Mouse (Mus musculus) liver, embryonic 12.5 days (tissue): ENCODE data around the gene Map2k1. TPM values are rescaled to one million over a fixed set of nuclear protein-coding genes. Genes with fewer than 3 reads are reported as not detected.
"Not testable (repeated sequence)": the region's sequence is repeated elsewhere in the genome, so short reads cannot be mapped to it uniquely, and the experiment has no call there.

Experiments used
- ATAC-seq: fragments of 200-750 bp; cut with Nextera tagmentation; 2 replicates; pipeline ENCODE4 v1.8.0; 2017; ENCODE audit warnings: moderate number of reproducible peaks, mild to moderate bottlenecking, moderate library complexity
- H3K27ac ChIP-seq: fragments of 300-500 bp; sonication (generic); 2 replicates; pipeline ENCODE4 v1.5.1; 2016; ENCODE audit warnings: mild to moderate bottlenecking
- H3K27me3 ChIP-seq: fragments of 300-500 bp; sonication (generic); replicated peaks from 2 replicates; pipeline ENCODE4 v1.6.1; 2016; ENCODE audit warnings: mild to moderate bottlenecking, moderate library complexity
- H3K36me3 ChIP-seq: fragments of 300-500 bp; sonication (generic); 2 replicates; pipeline ENCODE4 v1.6.1; 2016; ENCODE audit warnings: mild to moderate bottlenecking, moderate library complexity
- H3K4me1 ChIP-seq: fragments of 300-500 bp; sonication (generic); 2 replicates; pipeline ENCODE4 v1.6.1; 2016
- H3K4me2 ChIP-seq: fragments of 300-500 bp; sonication (generic); 2 replicates; pipeline ENCODE4 v1.6.1; 2016; ENCODE audit warnings: mild to moderate bottlenecking, moderate library complexity
- H3K4me3 ChIP-seq: fragments of 300-500 bp; sonication (generic); 2 replicates; pipeline ENCODE4 v1.5.1; 2016; ENCODE audit warnings: mild to moderate bottlenecking, moderate library complexity
- H3K9ac ChIP-seq: fragments of 300-500 bp; sonication (generic); 2 replicates; pipeline ENCODE4 v1.6.1; 2016; ENCODE audit warnings: mild to moderate bottlenecking, moderate library complexity
- H3K9me3 ChIP-seq: fragments of 300-500 bp; sonication (generic); replicated peaks from 2 replicates; pipeline ENCODE4 v1.6.1; 2016; ENCODE audit warnings: mild to moderate bottlenecking, moderate library complexity
- WGBS: fragments of 180-500 bp; shearing (Covaris S2); methylation state at CpG from one replicate; pipeline ENCODE4 v1.1.7; 2016; ENCODE audit not compliant: insufficient replicate concordance; 5-methylcytosine and 5-hydroxymethylcytosine counted together
- microRNA-seq: library from miRNA; unstranded; fragments of <30 nt; microRNA quantifications from one replicate; pipeline ENCODE4, GENCODE M21; 2017
- polyA plus RNA-seq: library from polyadenylated mRNA; unstranded; fragments of >200 nt; fragmentation: Nextera tagmentation; extraction: Ambion mirVana; gene quantifications from 2 replicates; pipeline ENCODE4 v1.2.1, GENCODE M21; 2016

Gene Map2k1
- polyA plus RNA-seq, 1 experiment from 2014 or later = 43.8 TPM

DNA sequence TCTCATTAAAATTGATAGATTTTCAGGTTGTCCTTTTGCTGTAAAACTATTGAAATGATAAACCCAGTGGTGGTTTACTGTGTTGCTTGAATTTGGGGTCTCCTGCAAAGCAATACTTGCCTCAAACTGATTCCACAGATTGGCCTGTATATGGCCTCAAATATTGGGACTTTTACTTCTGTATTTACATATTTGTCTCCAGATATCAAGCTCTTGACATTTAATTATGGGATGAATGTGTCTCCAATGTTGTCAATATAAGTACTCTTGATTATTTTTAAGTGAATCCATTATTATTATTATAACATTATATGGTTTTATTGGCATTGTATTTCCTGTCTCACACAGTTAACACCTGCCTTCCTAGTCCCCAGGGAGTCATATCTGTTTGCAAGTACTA lies 79.1 kb downstream of the Map2k1 start:
- Histone ChIP-seq H3K9me3 (no peaks in the 10 kb centered on the region), H3K36me3 (peaks cover 54% of the 10 kb centered on the region), H3K4me1 (peaks cover 50% of the 10 kb centered on the region), H3K4me2 (peak overlapping the region; percentile 73), H3K27me3 (no peaks in the 10 kb centered on the region), H3K9ac (peak overlapping the region; percentile 94), H3K27ac (peak overlapping the region; percentile 87), H3K4me3 (peak overlapping the region; percentile 92)
- ATAC-seq = no peak

- WGBS = under 1% methylated on average over 16 of the region's 16 CpGs
- peak; percentile 14; the same call in 1 of the 2 replicates for ATAC-seq
Observed at GRCm38 (mm10) chr9:64173666-64174220, 79.7 kb downstream of the Map2k1 start.

DNA sequence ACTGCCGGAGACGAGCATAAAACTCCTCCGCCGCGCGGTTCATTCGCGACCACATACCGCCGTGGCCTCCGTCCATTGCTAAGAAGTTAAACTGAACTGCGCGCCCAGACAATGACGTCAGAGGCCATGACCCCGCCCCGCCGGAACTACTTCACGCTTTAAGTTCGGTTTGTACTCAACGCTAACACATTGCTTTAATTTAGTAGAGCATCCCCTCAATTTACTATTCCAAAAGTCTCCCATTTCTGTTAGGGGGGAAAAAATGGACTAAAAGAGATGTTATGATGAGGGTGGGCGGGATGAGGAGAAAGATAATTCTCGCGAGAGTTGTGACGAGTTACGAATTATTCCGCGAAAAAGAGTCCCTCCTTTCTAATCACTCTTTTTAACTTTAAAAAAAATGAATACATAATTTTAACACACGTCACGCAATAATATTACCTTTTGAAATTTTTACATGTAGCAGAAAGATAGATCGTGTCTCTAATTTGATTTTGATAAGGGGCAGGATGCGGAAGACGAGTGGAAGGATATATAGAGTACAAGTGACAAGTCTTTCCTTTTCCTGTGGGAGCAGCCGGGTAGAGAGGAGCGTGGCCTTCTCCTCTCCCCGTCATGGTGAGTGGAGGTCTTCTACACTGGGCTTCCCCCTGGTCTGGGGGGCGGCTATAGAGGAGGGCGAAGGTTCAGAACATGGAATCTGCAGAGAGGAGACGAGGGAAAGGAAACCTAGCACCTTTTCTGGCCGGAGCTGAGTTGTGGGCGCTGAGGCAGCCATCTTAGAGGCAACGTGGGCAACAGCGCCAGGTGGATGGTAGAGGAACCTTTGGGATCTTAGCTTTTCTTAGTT lies 80.4 kb downstream of the Map2k1 start, which contains the start of the genes Zwilch and Rpl4:
Zwilch (minus strand) TSS at position 289 of the 850 bp plus-strand sequence.
Rpl4 (plus strand) TSS at position 560 of the 850 bp plus-strand sequence.
- Histone ChIP-seq H3K4me1 (peaks cover 45% of the 10 kb centered on the region), H3K9me3 (no peaks in the 10 kb centered on the region), H3K4me2 (peak within 1 kb of the TSS; percentile 73), H3K36me3 (peaks cover 57% of the 10 kb centered on the region), H3K9ac (peak within 1 kb of the TSS; percentile 94), H3K4me3 (peak within 1 kb of the TSS; percentile 92), H3K27ac (peak within 1 kb of the TSS; percentile 87), H3K27me3 (no peaks in the 10 kb centered on the region)
- under 1% methylated on average over 41 of the region's 42 CpGs for WGBS
- ATAC-seq = peak; percentile 73

More at GRCm38 (mm10) chr9:64173666-64174220, 79.7 kb downstream of the Map2k1 start:
- Histone ChIP-seq H3K9ac (peak overlapping the region; percentile 94), H3K9me3 (no peaks in the 10 kb centered on the region), H3K4me2 (peak overlapping the region; percentile 73), H3K27me3 (no peaks in the 10 kb centered on the region), H3K4me3 (peak overlapping the region; percentile 92), H3K36me3 (peaks cover 57% of the 10 kb centered on the region), H3K4me1 (peaks cover 48% of the 10 kb centered on the region), H3K27ac (peak overlapping the region; percentile 87)

GRCm38 (mm10) chr9:64172145-64172815 lies 81.2 kb downstream of the Map2k1 start:
- peak overlapping the region; percentile 87 for H3K27ac ChIP-seq
- H3K4me2 ChIP-seq = peak overlapping the region; percentile 73
- H3K4me3 ChIP-seq = peak overlapping the region; percentile 92
- peak; percentile 58 for ATAC-seq
- peaks cover 43% of the 10 kb centered on the region for H3K4me1 ChIP-seq
- peak overlapping the region; percentile 94 for H3K9ac ChIP-seq
- peaks cover 57% of the 10 kb centered on the region for H3K36me3 ChIP-seq
- 3% methylated on average over 18 of the region's 18 CpGs for WGBS
- no peaks in the 10 kb centered on the region for H3K27me3 ChIP-seq
- H3K9me3 ChIP-seq = no peaks in the 10 kb centered on the region

- H3K4me3 ChIP-seq, H3K9ac ChIP-seq, ATAC-seq, H3K9me3 ChIP-seq, H3K4me2 ChIP-seq, H3K27me3 ChIP-seq, H3K27ac ChIP-seq: not testable (repeated sequence)
- Histone ChIP-seq H3K4me1 (peaks cover 24% of the 10 kb centered on the region), H3K36me3 (peaks cover 56% of the 10 kb centered on the region)
- WGBS = 77% methylated on average over 3 of the region's 3 CpGs
Observed at GRCm38 (mm10) chr9:64169967-64170366, 83.5 kb downstream of the Map2k1 start.

DNA sequence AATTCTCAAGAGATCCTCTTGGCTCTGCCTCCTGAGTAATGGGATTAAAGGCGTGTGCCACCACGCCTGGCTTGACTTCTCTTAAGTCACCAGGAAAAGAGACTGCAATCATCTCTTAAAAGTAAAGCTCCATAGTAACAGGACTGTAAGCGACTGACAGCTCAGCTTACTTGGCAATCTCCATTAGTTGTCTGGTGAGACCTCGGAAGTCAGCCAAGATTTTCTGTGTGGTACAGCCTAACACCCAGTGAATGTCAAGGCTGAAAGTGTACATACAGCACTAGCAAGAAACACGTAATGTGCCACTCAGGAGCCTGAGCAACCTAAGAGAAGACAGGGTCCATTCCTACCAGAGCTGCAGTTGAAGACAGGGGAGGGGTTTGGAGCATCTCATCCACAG lies 93.0 kb downstream of the Map2k1 start:
- Histone ChIP-seq H3K9ac (no peak overlapping the region), H3K27me3 (no peaks in the 10 kb centered on the region), H3K4me1 (peaks cover 12% of the 10 kb centered on the region), H3K36me3 (peaks cover 95% of the 10 kb centered on the region), H3K9me3 (no peaks in the 10 kb centered on the region), H3K4me3 (no peak overlapping the region), H3K27ac (no peak overlapping the region), H3K4me2 (no peak overlapping the region)
- no peak for ATAC-seq
- 82% methylated on average over 5 of the region's 5 CpGs for WGBS

DNA sequence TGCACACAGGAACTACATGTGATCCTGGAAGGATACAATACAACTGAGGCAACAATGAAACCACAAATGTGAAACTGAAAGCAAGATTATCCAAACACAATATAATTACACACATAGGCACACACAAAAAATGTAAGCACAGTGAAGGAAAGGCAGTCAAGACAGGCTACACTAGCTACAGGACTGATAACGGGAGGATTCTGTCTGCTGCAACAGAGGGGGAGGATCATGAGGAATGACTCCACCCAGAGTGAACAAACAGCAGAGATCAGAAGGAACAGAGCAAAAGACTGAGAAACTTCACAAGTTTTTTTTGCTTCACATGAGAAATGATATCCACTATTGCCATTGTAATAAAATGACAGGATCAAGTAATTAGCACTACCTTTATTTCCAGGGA lies 96.8 kb downstream of the Map2k1 start:
- H3K4me3 ChIP-seq = no peak overlapping the region
- peak; percentile 54; the same call in 1 of the 2 replicates for ATAC-seq
- H3K36me3 ChIP-seq = peaks cover 98% of the 10 kb centered on the region
- H3K9me3 ChIP-seq = no peaks in the 10 kb centered on the region
- peaks cover 12% of the 10 kb centered on the region for H3K4me1 ChIP-seq
- no peaks in the 10 kb centered on the region for H3K27me3 ChIP-seq
- H3K27ac ChIP-seq = no peak overlapping the region
- H3K4me2 ChIP-seq = no peak overlapping the region
- H3K9ac ChIP-seq = no peak overlapping the region
- 31% methylated on average over 1 of the region's 1 CpGs for WGBS

GRCm38 (mm10) chr9:64139879-64140278 lies 113.6 kb downstream of the Map2k1 start:
- 72% methylated on average over 9 of the region's 9 CpGs for WGBS
- peaks cover 89% of the 10 kb centered on the region for H3K36me3 ChIP-seq
- no peak overlapping the region for H3K27ac ChIP-seq
- ATAC-seq = no peak
- H3K4me3 ChIP-seq = no peak overlapping the region
- no peaks in the 10 kb centered on the region for H3K9me3 ChIP-seq
- H3K9ac ChIP-seq = no peak overlapping the region
- H3K27me3 ChIP-seq = no peaks in the 10 kb centered on the region
- H3K4me1 ChIP-seq = no peaks in the 10 kb centered on the region
- no peak overlapping the region for H3K4me2 ChIP-seq

DNA sequence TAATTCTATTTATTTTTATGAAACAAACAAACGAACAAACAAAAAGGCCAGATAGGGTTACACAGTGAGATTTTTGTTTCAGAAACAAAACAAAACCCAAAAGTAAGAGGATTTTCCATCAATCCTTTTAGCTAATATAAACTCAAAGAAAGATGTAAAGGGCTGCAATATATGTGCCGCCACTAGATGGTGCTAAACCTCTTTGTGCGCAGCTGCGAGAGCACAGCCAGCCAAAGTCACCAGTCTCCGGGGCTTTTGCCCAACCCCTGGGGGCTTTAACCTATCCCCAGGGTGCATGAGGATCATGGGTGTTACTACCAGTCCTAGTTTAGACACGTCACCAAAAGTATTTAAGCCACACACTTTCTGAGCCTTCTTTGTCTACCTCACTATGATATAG lies 114.5 kb downstream of the Map2k1 start:
- H3K4me3 ChIP-seq, H3K9ac ChIP-seq, H3K27ac ChIP-seq, H3K27me3 ChIP-seq, H3K4me1 ChIP-seq, H3K4me2 ChIP-seq, H3K9me3 ChIP-seq, ATAC-seq: not testable (repeated sequence)
- peaks cover 80% of the 10 kb centered on the region for H3K36me3 ChIP-seq
- WGBS = 12% methylated on average over 6 of the region's 6 CpGs

Small RNA genes lying within 50 kb of the gene (microRNA-seq; reads per million reads assigned to microRNA genes)
- gene Gm24106 = not detected

Other genes with a start within 250 kb of the Map2k1 start
- gene Smad6, start 231.6 kb downstream of the Map2k1 start, polyA plus RNA-seq = 11.7 and 12.9 TPM in 2 replicates
- gene Lctl, start 136.5 kb downstream of the Map2k1 start, polyA plus RNA-seq = not detected in 2 replicates
- gene Zwilch, start 80.5 kb downstream of the Map2k1 start, polyA plus RNA-seq = 26.5 and 28.4 TPM in 2 replicates
- 1,196 and 1,210 TPM in 2 replicates for gene Rpl4, start 80.3 kb downstream of the Map2k1 start, polyA plus RNA-seq
- gene Snapc5, start 74.4 kb downstream of the Map2k1 start, polyA plus RNA-seq = 14.9 and 17.4 TPM in 2 replicates
- gene Uchl4, start 18.4 kb downstream of the Map2k1 start, polyA plus RNA-seq = 1.5 and 2.0 TPM in 2 replicates
- 269 and 280 TPM in 2 replicates for gene Tipin, start 27.9 kb upstream of the Map2k1 start, polyA plus RNA-seq
- gene Dis3l, start 87.7 kb upstream of the Map2k1 start, polyA plus RNA-seq = 13.8 and 14.3 TPM in 2 replicates
- 0.27 and 0.31 TPM in 2 replicates for gene Megf11, start 132.0 kb upstream of the Map2k1 start, polyA plus RNA-seq